Mouse (Mus musculus) midbrain, embryonic 15.5 days (tissue): ENCODE measurements at regions not wholly inside any gene's neighbourhood (a gene's known extent, or its start where the extent isn't known, plus 50 kb on each side); places are given as distances from the start of the nearest gene placed in this dataset.

Source experiments
- ATAC-seq: fragments of 200-750 bp; cut with Nextera tagmentation; replicated peaks from 2 replicates; pipeline ENCODE4 v1.8.0; 2017; ENCODE audit warnings: moderate TSS enrichment
- H3K27ac ChIP-seq: fragments of 300-500 bp; sonication (generic); 2 replicates; pipeline ENCODE4 v1.5.1; 2015; ENCODE audit warnings: mild to moderate bottlenecking, inconsistent platforms
- H3K27me3 ChIP-seq: fragments of 300-500 bp; sonication (generic); replicated peaks from 2 replicates; pipeline ENCODE4 v1.6.1; 2015; ENCODE audit warnings: inconsistent platforms
- H3K36me3 ChIP-seq: fragments of 300-500 bp; sonication (generic); replicated peaks from 2 replicates; pipeline ENCODE4 v1.6.1; 2015; ENCODE audit warnings: inconsistent platforms
- H3K4me1 ChIP-seq: fragments of 300-500 bp; sonication (generic); 2 replicates; pipeline ENCODE4 v1.6.1; 2015; ENCODE audit warnings: inconsistent platforms
- H3K4me2 ChIP-seq: fragments of 300-500 bp; sonication (generic); 2 replicates; pipeline ENCODE4 v1.6.1; 2015; ENCODE audit warnings: inconsistent platforms, mild to moderate bottlenecking, moderate library complexity
- H3K4me3 ChIP-seq: fragments of 300-500 bp; sonication (generic); 2 replicates; pipeline ENCODE4 v1.5.1; 2015; ENCODE audit warnings: mild to moderate bottlenecking, inconsistent platforms
- H3K9ac ChIP-seq: fragments of 300-500 bp; sonication (generic); 2 replicates; pipeline ENCODE4 v1.6.1; 2015; ENCODE audit warnings: mild to moderate bottlenecking, inconsistent platforms
- H3K9me3 ChIP-seq: fragments of 300-500 bp; sonication (generic); 2 replicates; pipeline ENCODE4 v1.6.1; 2016; ENCODE audit warnings: inconsistent platforms
- WGBS: fragments of 180-500 bp; shearing (Covaris S2); methylation state at CpG from one replicate; pipeline ENCODE4 v1.1.7; 2015; ENCODE audit warnings: mixed read lengths; 5-methylcytosine and 5-hydroxymethylcytosine counted together

DNA sequence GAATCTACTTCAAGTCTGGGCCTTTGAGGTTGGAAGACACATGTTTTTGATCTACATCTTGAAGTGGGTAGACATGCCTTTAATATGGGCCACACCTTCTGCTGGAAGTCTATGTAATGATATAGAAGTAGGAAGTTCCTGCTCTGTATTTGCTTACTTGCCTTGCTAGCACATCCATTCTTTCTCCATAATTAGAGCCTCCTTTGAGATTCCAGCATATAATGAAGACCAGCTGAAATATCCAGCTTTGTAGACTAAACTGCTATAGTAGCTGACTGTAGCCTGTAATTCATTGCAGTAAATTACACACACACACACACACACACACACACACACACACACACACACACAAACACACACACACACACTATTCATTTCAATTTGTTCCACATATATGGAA lies 293.3 kb upstream of the Dpp10 start:
- Histone ChIP-seq H3K9ac (no peak overlapping the region), H3K4me3 (no peak overlapping the region), H3K9me3 (no peaks in the 10 kb centered on the region), H3K36me3 (no peaks in the 10 kb centered on the region), H3K27me3 (no peaks in the 10 kb centered on the region), H3K4me2 (no peak overlapping the region), H3K4me1 (no peaks in the 10 kb centered on the region), H3K27ac (no peak overlapping the region)
- ATAC-seq: no peak

DNA sequence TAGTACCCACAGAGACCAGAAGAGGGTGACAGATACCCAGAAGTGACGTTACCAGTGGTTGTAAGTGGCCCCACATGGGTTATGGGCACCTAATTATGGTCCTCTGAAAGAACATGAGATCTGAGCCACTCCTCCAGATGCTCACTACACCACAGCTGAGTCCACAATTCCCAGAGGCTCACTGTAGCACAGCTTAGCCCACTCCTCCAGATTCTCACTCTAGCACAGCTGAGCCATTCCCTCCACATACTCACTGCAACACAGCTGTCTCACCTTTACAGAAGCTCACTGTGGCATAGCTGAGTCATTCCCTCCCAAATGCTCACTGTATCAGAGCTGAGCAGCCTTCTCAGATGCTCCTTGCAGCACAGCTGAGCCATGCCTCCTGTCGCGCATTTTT lies 286.9 kb upstream of the Dpp10 start:
- H3K9me3 ChIP-seq: no peaks in the 10 kb centered on the region
- 73% methylated on average over 3 of the region's 3 CpGs for WGBS
- H3K4me2 ChIP-seq: no peak overlapping the region
- H3K4me1 ChIP-seq: no peaks in the 10 kb centered on the region
- H3K4me3 ChIP-seq: no peak overlapping the region
- H3K27me3 ChIP-seq: no peaks in the 10 kb centered on the region
- H3K36me3 ChIP-seq: no peaks in the 10 kb centered on the region
- no peak overlapping the region for H3K9ac ChIP-seq
- ATAC-seq: 0 out of 2 replicates have a peak, but pooled peaks have one; percentile 27
- no peak overlapping the region for H3K27ac ChIP-seq
